Mouse (Mus musculus): ENCODE data around the gene Ptcd1. TPM values are rescaled to one million over a fixed set of nuclear protein-coding genes. Genes with fewer than 3 reads are reported as not detected.

The Ptcd1 gene
- polyA plus RNA-seq, 1 experiment = 14.5 TPM

DNA sequence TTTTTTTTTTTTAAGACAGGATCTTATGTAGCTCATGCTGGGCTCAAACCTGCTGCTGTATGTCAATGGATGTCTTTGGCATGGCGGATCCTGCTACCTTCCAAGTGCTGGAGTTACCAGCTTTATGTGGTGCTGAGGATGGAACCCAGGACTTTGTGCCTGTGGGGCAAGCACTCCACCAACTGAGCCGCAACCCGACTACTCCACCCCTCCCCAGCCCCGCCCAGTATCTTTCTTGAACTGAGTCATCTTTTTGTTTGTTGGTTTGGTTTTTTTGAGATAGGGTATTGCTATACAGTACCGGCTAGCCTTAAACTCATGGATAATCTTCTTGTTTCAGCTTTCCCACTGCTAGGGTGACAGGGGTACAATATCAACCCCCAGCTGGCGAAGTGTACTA, 22.5 kb upstream of the Ptcd1 start:
- no peak overlapping the region for H3ac ChIP-seq (ENCODE audit: control insufficient read depth, insufficient read length, low read depth)
- no peak overlapping the region for H3K4me3 ChIP-seq (ENCODE audit: insufficient read depth, poor library complexity, severe bottlenecking)
- H3K79me2 ChIP-seq (ENCODE audit: control insufficient read depth, insufficient read depth) = peaks cover 61% of the 10 kb centered on the region
- H3K27me3 ChIP-seq (ENCODE audit: control insufficient read depth, insufficient read depth, insufficient read length) = no peaks in the 10 kb centered on the region
- H3K79me3 ChIP-seq (ENCODE audit: low read depth) = peaks cover 47% of the 10 kb centered on the region
- H3K36me3 ChIP-seq (ENCODE audit: control insufficient read depth, insufficient read depth) = peaks cover 29% of the 10 kb centered on the region
- no peak for TF ChIP-seq CEBPB (IDR thresholded peaks at IDR 0.05; ENCODE audit: low read depth)
- TF ChIP-seq MYOG (IDR thresholded peaks at IDR 0.05; ENCODE audit: control insufficient read depth, extremely low read depth, insufficient read length) = no peak
- TF ChIP-seq MYOD1 (IDR thresholded peaks at IDR 0.05; ENCODE audit: control insufficient read depth, insufficient read length, low read depth) = no peak
- no peak for TF ChIP-seq MAX (IDR thresholded peaks at IDR 0.05)

DNA sequence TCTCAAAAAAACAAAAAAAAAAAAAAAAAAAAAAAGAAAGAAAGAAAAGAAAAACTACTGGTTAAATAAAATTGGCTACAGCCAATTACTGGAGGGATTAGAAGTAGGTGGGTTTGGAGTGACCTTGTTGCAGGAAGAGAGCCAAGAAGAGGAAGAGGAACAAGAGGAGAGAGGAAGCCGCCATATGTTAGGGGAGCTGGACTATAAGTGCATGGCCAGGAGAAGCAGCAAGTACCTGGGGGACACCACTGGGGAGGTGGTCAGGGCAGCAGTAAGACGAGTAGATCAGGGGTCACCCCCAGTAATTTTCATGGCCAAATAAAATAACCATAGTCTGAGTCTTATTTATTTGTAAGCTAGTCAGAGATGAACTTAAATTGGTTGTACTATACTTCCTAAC, 18.3 kb upstream of the Ptcd1 start:
- Histone ChIP-seq H3K4me3 (ENCODE audit: insufficient read depth, poor library complexity, severe bottlenecking) (no peak overlapping the region), H3ac (ENCODE audit: control insufficient read depth, insufficient read length, low read depth) (no peak overlapping the region), H3K79me3 (ENCODE audit: low read depth) (peaks cover 38% of the 10 kb centered on the region), H3K36me3 (ENCODE audit: control insufficient read depth, insufficient read depth) (peaks cover 58% of the 10 kb centered on the region), H3K27me3 (ENCODE audit: control insufficient read depth, insufficient read depth, insufficient read length) (no peaks in the 10 kb centered on the region), H3K79me2 (ENCODE audit: control insufficient read depth, insufficient read depth) (peaks cover 49% of the 10 kb centered on the region)
- TF ChIP-seq FOSL1 (IDR thresholded peaks at IDR 0.05; ENCODE audit: insufficient read depth, low read length, poor library complexity, severe bottlenecking) (no peak), USF1 (IDR thresholded peaks at IDR 0.05; ENCODE audit: low read depth) (no peak), CTCF (IDR thresholded peaks at IDR 0.05; ENCODE audit: control insufficient read depth, insufficient read depth, insufficient read length) (no peak), MYOG (IDR thresholded peaks at IDR 0.05; ENCODE audit: control insufficient read depth, extremely low read depth, insufficient read length) (no peak), MAX (IDR thresholded peaks at IDR 0.05) (no peak), CEBPB (IDR thresholded peaks at IDR 0.05; ENCODE audit: low read depth) (no peak), MYOD1 (IDR thresholded peaks at IDR 0.05; ENCODE audit: control insufficient read depth, insufficient read length, low read depth) (no peak)

DNA sequence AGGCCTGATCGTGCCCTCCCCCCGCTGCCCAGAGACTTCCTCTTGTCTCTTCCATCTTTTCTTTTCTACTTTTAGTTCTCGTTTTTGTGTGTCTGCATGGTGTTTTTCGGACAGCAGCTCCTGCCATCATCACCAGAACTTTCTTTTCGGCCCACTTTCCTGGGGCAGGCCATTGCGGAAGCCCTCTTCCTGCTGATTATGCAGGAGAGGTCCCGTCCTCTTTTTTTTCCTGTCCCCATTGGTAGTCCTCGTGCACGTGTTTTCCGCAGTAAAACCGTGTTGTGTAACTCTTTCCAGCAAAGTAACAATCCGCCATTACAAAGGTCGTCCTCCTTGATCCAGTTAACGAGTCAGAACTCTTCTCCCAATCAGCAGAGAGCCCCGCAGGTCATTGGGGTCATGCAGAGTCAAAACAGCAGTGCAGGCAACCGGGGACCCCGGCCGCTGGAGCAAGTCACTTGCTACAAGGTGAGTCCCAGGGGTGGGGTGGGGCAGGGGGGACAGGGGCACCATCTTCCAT, 11.6 kb upstream of the Ptcd1 start:
- H3ac ChIP-seq (ENCODE audit: control insufficient read depth, insufficient read length, low read depth) = no peak overlapping the region
- peaks cover 5% of the 10 kb centered on the region for H3K79me3 ChIP-seq (ENCODE audit: low read depth)
- H3K79me2 ChIP-seq (ENCODE audit: control insufficient read depth, insufficient read depth) = peaks cover 10% of the 10 kb centered on the region
- no peaks in the 10 kb centered on the region for H3K27me3 ChIP-seq (ENCODE audit: control insufficient read depth, insufficient read depth, insufficient read length)
- H3K4me3 ChIP-seq (ENCODE audit: insufficient read depth, poor library complexity, severe bottlenecking) = no peak overlapping the region
- peaks cover 72% of the 10 kb centered on the region for H3K36me3 ChIP-seq (ENCODE audit: control insufficient read depth, insufficient read depth)
- TF ChIP-seq CTCF (IDR thresholded peaks at IDR 0.05; ENCODE audit: control insufficient read depth, insufficient read depth, insufficient read length) = no peak
- no peak for TF ChIP-seq MYOG (IDR thresholded peaks at IDR 0.05; ENCODE audit: control insufficient read depth, extremely low read depth, insufficient read length)
- no peak for TF ChIP-seq FOSL1 (IDR thresholded peaks at IDR 0.05; ENCODE audit: insufficient read depth, low read length, poor library complexity, severe bottlenecking)

GRCm38 (mm10) chr5:145167306-145167661, 376 bp upstream of the Ptcd1 start:
- Histone ChIP-seq H3K27me3 (ENCODE audit: control insufficient read depth, insufficient read depth, insufficient read length) (no peaks in the 10 kb centered on the region), H3ac (ENCODE audit: control insufficient read depth, insufficient read length, low read depth) (peak overlapping the region; percentile 81), H3K79me3 (ENCODE audit: low read depth) (peaks cover 25% of the 10 kb centered on the region), H3K79me2 (ENCODE audit: control insufficient read depth, insufficient read depth) (peaks cover 73% of the 10 kb centered on the region), H3K4me3 (ENCODE audit: insufficient read depth, poor library complexity, severe bottlenecking) (peak overlapping the region; percentile 95), H3K36me3 (ENCODE audit: control insufficient read depth, insufficient read depth) (peaks cover 32% of the 10 kb centered on the region)
- TF ChIP-seq USF1 (IDR thresholded peaks at IDR 0.05; ENCODE audit: low read depth) (no peak), CTCF (IDR thresholded peaks at IDR 0.05; ENCODE audit: control insufficient read depth, insufficient read depth, insufficient read length) (no peak), FOSL1 (IDR thresholded peaks at IDR 0.05; ENCODE audit: insufficient read depth, low read length, poor library complexity, severe bottlenecking) (no peak), MYOG (IDR thresholded peaks at IDR 0.05; ENCODE audit: control insufficient read depth, extremely low read depth, insufficient read length) (no peak), MYOD1 (IDR thresholded peaks at IDR 0.05; ENCODE audit: control insufficient read depth, insufficient read length, low read depth) (no peak), CEBPB (IDR thresholded peaks at IDR 0.05; ENCODE audit: low read depth) (no peak), MAX (IDR thresholded peaks at IDR 0.05) (no peak)

- TF ChIP-seq CTCF (IDR thresholded peaks at IDR 0.05; ENCODE audit: control insufficient read depth, insufficient read depth, insufficient read length) (no peak), MYOD1 (IDR thresholded peaks at IDR 0.05; ENCODE audit: control insufficient read depth, insufficient read length, low read depth) (no peak), MYOG (IDR thresholded peaks at IDR 0.05; ENCODE audit: control insufficient read depth, extremely low read depth, insufficient read length) (no peak), MAX (IDR thresholded peaks at IDR 0.05) (no peak), FOSL1 (IDR thresholded peaks at IDR 0.05; ENCODE audit: insufficient read depth, low read length, poor library complexity, severe bottlenecking) (no peak), USF1 (IDR thresholded peaks at IDR 0.05; ENCODE audit: low read depth) (no peak), CEBPB (IDR thresholded peaks at IDR 0.05; ENCODE audit: low read depth) (no peak)
- Histone ChIP-seq H3K27me3 (ENCODE audit: control insufficient read depth, insufficient read depth, insufficient read length) (no peaks in the 10 kb centered on the region), H3K4me3 (ENCODE audit: insufficient read depth, poor library complexity, severe bottlenecking) (no peak overlapping the region), H3K79me3 (ENCODE audit: low read depth) (peaks cover 25% of the 10 kb centered on the region), H3K79me2 (ENCODE audit: control insufficient read depth, insufficient read depth) (peaks cover 52% of the 10 kb centered on the region), H3K36me3 (ENCODE audit: control insufficient read depth, insufficient read depth) (peaks cover 14% of the 10 kb centered on the region), H3ac (ENCODE audit: control insufficient read depth, insufficient read length, low read depth) (no peak overlapping the region)
These were observed 1.7 kb downstream of the Ptcd1 start for GRCm38 (mm10) chr5:145165184-145165583.

DNA sequence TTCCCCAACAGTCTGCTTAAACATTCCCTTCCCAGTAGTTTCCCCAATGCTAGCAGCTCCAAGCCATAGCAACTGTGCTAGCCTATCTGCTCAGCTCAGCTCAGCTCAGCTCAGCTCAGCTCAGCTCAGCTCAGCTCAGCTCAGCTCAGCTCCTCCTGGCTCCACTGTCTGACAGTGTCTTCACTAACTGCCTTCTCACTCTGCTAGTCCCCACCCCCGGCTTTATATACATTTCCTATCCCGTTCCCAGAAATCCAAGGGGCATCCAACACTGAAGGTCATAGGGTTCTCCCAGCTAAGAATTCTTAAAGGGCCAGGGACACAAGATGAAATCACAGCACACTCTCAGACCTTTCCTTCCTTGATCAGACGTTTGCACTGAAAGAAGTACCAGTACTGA, 2.2 kb downstream of the Ptcd1 start:
- Histone ChIP-seq H3K79me2 (ENCODE audit: control insufficient read depth, insufficient read depth) (peaks cover 47% of the 10 kb centered on the region), H3K4me3 (ENCODE audit: insufficient read depth, poor library complexity, severe bottlenecking) (no peak overlapping the region), H3K27me3 (ENCODE audit: control insufficient read depth, insufficient read depth, insufficient read length) (no peaks in the 10 kb centered on the region), H3K36me3 (ENCODE audit: control insufficient read depth, insufficient read depth) (peaks cover 12% of the 10 kb centered on the region), H3K79me3 (ENCODE audit: low read depth) (peaks cover 24% of the 10 kb centered on the region), H3ac (ENCODE audit: control insufficient read depth, insufficient read length, low read depth) (no peak overlapping the region)
- TF ChIP-seq MYOG (IDR thresholded peaks at IDR 0.05; ENCODE audit: control insufficient read depth, extremely low read depth, insufficient read length) (no peak), MYOD1 (IDR thresholded peaks at IDR 0.05; ENCODE audit: control insufficient read depth, insufficient read length, low read depth) (no peak), FOSL1 (IDR thresholded peaks at IDR 0.05; ENCODE audit: insufficient read depth, low read length, poor library complexity, severe bottlenecking) (no peak), CEBPB (IDR thresholded peaks at IDR 0.05; ENCODE audit: low read depth) (no peak), USF1 (IDR thresholded peaks at IDR 0.05; ENCODE audit: low read depth) (no peak), CTCF (IDR thresholded peaks at IDR 0.05; ENCODE audit: control insufficient read depth, insufficient read depth, insufficient read length) (no peak), MAX (IDR thresholded peaks at IDR 0.05) (no peak)

Data from C2C12 (cell line).